ENCODE assay signal across 8 mouse cellular contexts in the genomic region with DNA sequence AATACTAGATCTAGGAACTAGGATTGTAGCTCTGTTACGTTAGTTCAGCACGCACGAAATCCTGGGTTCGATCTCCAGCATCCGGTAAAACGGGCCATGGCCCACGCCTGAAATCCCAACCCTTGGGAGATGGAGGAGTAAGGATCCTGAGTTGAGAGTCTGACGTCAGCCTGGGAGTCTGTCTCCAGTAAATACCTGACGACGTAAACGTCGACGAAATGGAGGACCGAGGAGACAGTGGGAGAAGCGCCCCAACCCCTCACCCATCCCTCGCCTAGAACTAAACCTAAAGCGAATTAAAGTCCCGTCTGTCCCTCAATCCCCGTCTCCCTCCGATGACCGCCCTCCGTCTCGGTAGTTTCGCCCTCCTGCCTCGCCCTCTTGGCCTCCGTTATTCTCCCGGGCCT.
DNase-seq lines count a peak whose midpoint lies in the region; ATAC-seq and TF ChIP-seq lines count a peak whose summit lies in the region.

No protein-coding gene starts in this region.

- ATAC-seq in liver, embryonic 13.5 days (ENCODE audit: low read depth) = peak; percentile 52
- ATAC-seq in neural tube, embryonic 14.5 days (ENCODE audit: low read depth) = peak; percentile 76

- H3K27ac ChIP-seq in heart, adult 2 months = peak overlapping the region; percentile 94
- H3K27ac ChIP-seq in hindbrain, embryonic 10.5 days = peak overlapping the region; percentile 95
- H3K27ac ChIP-seq in liver, embryonic 13.5 days = peak overlapping the region; percentile 93
- H3K27ac ChIP-seq in neural tube, embryonic 14.5 days (ENCODE audit: low read depth, low read length) = peak overlapping the region; percentile 98

- H3K27me3 ChIP-seq in heart, adult 2 months (ENCODE audit: control insufficient read depth, insufficient read depth, low read length) = no peaks in the 10 kb centered on the region
- H3K27me3 ChIP-seq in C2C12 (ENCODE audit: control insufficient read depth, insufficient read depth, insufficient read length) = no peaks in the 10 kb centered on the region
- H3K27me3 ChIP-seq in hindbrain, embryonic 10.5 days (ENCODE audit: insufficient read depth, poor library complexity, severe bottlenecking) = peaks cover 7% of the 10 kb centered on the region
- peaks cover 8% of the 10 kb centered on the region for H3K27me3 ChIP-seq in liver, embryonic 13.5 days
- no peaks in the 10 kb centered on the region for H3K27me3 ChIP-seq in neural tube, embryonic 14.5 days (ENCODE audit: control insufficient read depth, insufficient read depth, low read length)

- H3K4me2 ChIP-seq in liver, embryonic 13.5 days = peak overlapping the region; percentile 76
- peak overlapping the region; percentile 63 for H3K4me2 ChIP-seq in neural tube, embryonic 14.5 days (ENCODE audit: low read depth, low read length)

- H3K9me3 ChIP-seq in hindbrain, embryonic 10.5 days = no peaks in the 10 kb centered on the region
- no peaks in the 10 kb centered on the region for H3K9me3 ChIP-seq in liver, embryonic 13.5 days (replicated peaks)
- H3K9me3 ChIP-seq in neural tube, embryonic 14.5 days (ENCODE audit: control insufficient read depth, low read length) = no peaks in the 10 kb centered on the region

- H3K9ac ChIP-seq in heart, adult 2 months (ENCODE audit: low read depth, low read length) = peak overlapping the region; percentile 91
- peak overlapping the region; percentile 88 for H3K9ac ChIP-seq in liver, embryonic 13.5 days
- H3K9ac ChIP-seq in neural tube, embryonic 14.5 days (replicated peaks; ENCODE audit: low read depth, low read length) = peak overlapping the region; percentile 94

- no peak for TF ChIP-seq POLR2A in heart, adult 2 months (IDR thresholded peaks at IDR 0.05; ENCODE audit: insufficient read depth, low read depth, low read length)

- peaks cover 11% of the 10 kb centered on the region for H3K79me3 ChIP-seq in C2C12 (ENCODE audit: low read depth)

- 0 out of 2 replicates have a peak, but pooled peaks cover 1% of the 10 kb centered on the region for H3K79me2 ChIP-seq in heart, adult 2 months (replicated peaks; ENCODE audit: control insufficient read depth, insufficient read depth, low read length)
- H3K79me2 ChIP-seq in C2C12 (ENCODE audit: control insufficient read depth, insufficient read depth) = peaks cover 28% of the 10 kb centered on the region

- no peaks in the 10 kb centered on the region for H3K36me3 ChIP-seq in heart, adult 2 months (ENCODE audit: control insufficient read depth, insufficient read depth, low read length)
- no peaks in the 10 kb centered on the region for H3K36me3 ChIP-seq in C2C12 (ENCODE audit: control insufficient read depth, insufficient read depth)
- H3K36me3 ChIP-seq in hindbrain, embryonic 10.5 days = peaks cover 18% of the 10 kb centered on the region
- H3K36me3 ChIP-seq in liver, embryonic 13.5 days = no peaks in the 10 kb centered on the region
- H3K36me3 ChIP-seq in neural tube, embryonic 14.5 days (ENCODE audit: control insufficient read depth, insufficient read depth, low read length) = no peaks in the 10 kb centered on the region; the same call in 1 of the 2 replicates

- TF ChIP-seq EP300 in heart, adult 2 months (IDR thresholded peaks at IDR 0.05; ENCODE audit: insufficient read depth, low read depth, low read length) = no peak

- intact Hi-C loops in heart, adult 2 months (cut with DNase I) = no loop called here

- peaks cover 4% of the 10 kb centered on the region; the same call in 1 of the 2 replicates for H3K4me1 ChIP-seq in heart, adult 2 months (ENCODE audit: control insufficient read depth, insufficient read depth, low read length)
- peaks cover 44% of the 10 kb centered on the region for H3K4me1 ChIP-seq in hindbrain, embryonic 10.5 days (replicated peaks)
- H3K4me1 ChIP-seq in liver, embryonic 13.5 days (replicated peaks) = peaks cover 43% of the 10 kb centered on the region
- H3K4me1 ChIP-seq in neural tube, embryonic 14.5 days (ENCODE audit: control insufficient read depth, insufficient read depth, low read length) = peaks cover 25% of the 10 kb centered on the region; the same call in 1 of the 2 replicates

- no peak for DNase-seq in heart, adult 2 months
- no peak for DNase-seq in heart, postnatal 4 days
- DNase-seq in c-Kit-positive CD71-positive TER-119-negative erythroid progenitor cells, embryonic 14.5 days (ENCODE audit: low read depth) = peak; percentile 38
- DNase-seq in hindbrain, embryonic 10.5 days (ENCODE audit: low spot score) = no peak
- no peak for DNase-seq in liver, embryonic 13.5 days
- DNase-seq in adrenal gland, adult (ENCODE audit: inconsistent age in 2 of 2, low spot score in 1 of 2) = no peak

- under 1% methylated on average over 27 of the region's 27 CpGs for WGBS in heart, adult 2 months
- WGBS in hindbrain, embryonic 10.5 days = 0% methylated on average over 27 of the region's 27 CpGs
- WGBS in liver, embryonic 13.5 days (ENCODE audit: insufficient replicate concordance) = under 1% methylated on average over 25 of the region's 27 CpGs
- WGBS in neural tube, embryonic 14.5 days = under 1% methylated on average over 27 of the region's 27 CpGs

- H3ac ChIP-seq in C2C12 (ENCODE audit: control insufficient read depth, insufficient read length, low read depth) = peak overlapping the region; percentile 98

- TF ChIP-seq CTCF in heart, adult 2 months (IDR thresholded peaks at IDR 0.05) = no peak
- TF ChIP-seq CTCF in C2C12 (IDR thresholded peaks at IDR 0.05; ENCODE audit: control insufficient read depth, insufficient read depth, insufficient read length) = no peak

- H3K4me3 ChIP-seq in heart, adult 2 months = peak overlapping the region; percentile 91
- H3K4me3 ChIP-seq in C2C12 (ENCODE audit: insufficient read depth, poor library complexity, severe bottlenecking) = peak overlapping the region; percentile 79
- peak overlapping the region; percentile 75 for H3K4me3 ChIP-seq in hindbrain, embryonic 10.5 days
- peak overlapping the region; percentile 85 for H3K4me3 ChIP-seq in liver, embryonic 13.5 days (replicated peaks)
- H3K4me3 ChIP-seq in neural tube, embryonic 14.5 days (ENCODE audit: low read depth, low read length) = peak overlapping the region; percentile 79

TF ChIP-seq in C2C12, 6 proteins besides CTCF, POLR2A, EP300 and RAD21:
- TF ChIP-seq MYOD1 (IDR thresholded peaks at IDR 0.05; ENCODE audit: control insufficient read depth, insufficient read length, low read depth) = no peak
- no peak for TF ChIP-seq MAX (IDR thresholded peaks at IDR 0.05)
- no peak for TF ChIP-seq CEBPB (IDR thresholded peaks at IDR 0.05; ENCODE audit: low read depth)
- TF ChIP-seq FOSL1 (IDR thresholded peaks at IDR 0.05; ENCODE audit: insufficient read depth, low read length, poor library complexity, severe bottlenecking) = no peak
- TF ChIP-seq USF1 (IDR thresholded peaks at IDR 0.05; ENCODE audit: low read depth) = no peak
- TF ChIP-seq MYOG (IDR thresholded peaks at IDR 0.05; ENCODE audit: control insufficient read depth, extremely low read depth, insufficient read length) = no peak
